Mouse (Mus musculus) lung, adult 2 months (tissue): ENCODE results near the gene Gm20696.

ENCODE experiments used
- CTCF ChIP-seq: fragments of 200-500 bp; IDR thresholded peaks from 2 replicates; pipeline ENCODE4 v1.5.1; 2011; ENCODE audit warnings: mild to moderate bottlenecking, low read length, control low read depth; ENCODE audit not compliant: insufficient read depth
- POLR2A ChIP-seq: fragments of 200-500 bp; IDR thresholded peaks from 2 replicates; pipeline ENCODE4 v1.6.1; 2011; ENCODE audit warnings: low read depth, mild to moderate bottlenecking, control low read depth, low read length, borderline replicate concordance; ENCODE audit errors: extremely low read depth

- TF ChIP-seq POLR2A (no peak), CTCF (no peak)
These were observed 65.7 kb downstream of the Gm20696 start for GRCm38 (mm10) chr6:99600886-99601285.
